Mouse (Mus musculus) MEL (cell line): ENCODE results near the gene Stk10. TPM values are rescaled to one million over a fixed set of nuclear protein-coding genes. Genes with fewer than 3 reads are reported as not detected.

Experiments
- DNase-seq: peaks from one replicate; pipeline ENCODE4 v3.0.0; 2011; ENCODE audit warnings: low read depth, low spot score
- H3K27ac ChIP-seq: 2 replicates; pipeline ENCODE4 v1.5.1; 2012; ENCODE audit warnings: low read depth, mild to moderate bottlenecking, control low read depth, low read length, moderate library complexity; ENCODE audit not compliant: control insufficient read depth
- H3K27me3 ChIP-seq, 2 experiments: fragments of 150-350 bp in 1 of 2; sonication (generic) in 1 of 2; 2 replicates each; pipeline ENCODE4 v1.6.1; 2012; ENCODE audit warnings: low read length in 2 of 2, mild to moderate bottlenecking in 2 of 2, improper control_type of control experiment in 1 of 2, moderate library complexity in 1 of 2; ENCODE audit not compliant: insufficient read depth in 2 of 2, control insufficient read depth in 1 of 2
- H3K36me3 ChIP-seq, 2 experiments: 2 replicates each; pipeline ENCODE4 v1.6.1; 2012 to 2014; ENCODE audit warnings: low read length in 2 of 2, improper control_type of control experiment in 1 of 2, inconsistent platforms in 1 of 2, mild to moderate bottlenecking in 1 of 2; ENCODE audit not compliant: insufficient read depth in 2 of 2, control insufficient read depth in 1 of 2
- H3K4me1 ChIP-seq, 2 experiments: fragments of 150-350 bp in 1 of 2; sonication (generic) in 1 of 2; 2 replicates each; pipeline ENCODE4 v1.6.1; 2012; ENCODE audit warnings: low read length in 2 of 2, improper control_type of control experiment in 1 of 2, mild to moderate bottlenecking in 1 of 2; ENCODE audit not compliant: insufficient read depth in 2 of 2, control insufficient read depth in 1 of 2
- H3K4me3 ChIP-seq, 2 experiments: fragments of 150-350 bp in 1 of 2; sonication (generic) in 1 of 2; 2 replicates each; pipeline ENCODE4 v1.5.1; 2012; ENCODE audit warnings: low read depth in 2 of 2, low read length in 2 of 2, mild to moderate bottlenecking in 2 of 2, moderate library complexity in 2 of 2, control low read depth in 1 of 2, improper control_type of control experiment in 1 of 2; ENCODE audit not compliant: control insufficient read depth in 1 of 2, insufficient read depth in 1 of 2
- H3K79me2 ChIP-seq: 2 replicates; pipeline ENCODE4 v1.6.1; 2012; ENCODE audit warnings: mild to moderate bottlenecking, low read length, moderate library complexity; ENCODE audit not compliant: control insufficient read depth, poor library complexity, insufficient read depth
- H3K9ac ChIP-seq: 2 replicates; pipeline ENCODE4 v1.6.1; 2012; ENCODE audit warnings: low read depth, mild to moderate bottlenecking, control low read depth, low read length, moderate library complexity; ENCODE audit not compliant: control insufficient read depth, poor library complexity, severe bottlenecking
- H3K9me3 ChIP-seq: fragments of 150-350 bp; sonication (generic); replicated peaks from 2 replicates; pipeline ENCODE4 v1.6.1; 2012; ENCODE audit warnings: mild to moderate bottlenecking, low read length, improper control_type of control experiment, moderate library complexity; ENCODE audit not compliant: insufficient read depth
- BHLHE40 ChIP-seq: IDR thresholded peaks from 2 replicates; pipeline ENCODE4 v1.6.1; 2012; ENCODE audit warnings: low read depth, mild to moderate bottlenecking, inconsistent platforms, low read length, improper control_type of control experiment, borderline replicate concordance
- CHD1 ChIP-seq: IDR thresholded peaks from 2 replicates; pipeline ENCODE4 v1.6.1; 2012; ENCODE audit warnings: low read depth, mild to moderate bottlenecking, inconsistent platforms, low read length, improper control_type of control experiment
- EP300 ChIP-seq, 2 experiments: IDR thresholded peaks; 2 replicates each; pipeline ENCODE4 v1.6.1; 2011; ENCODE audit warnings: improper control_type of control experiment in 2 of 2, low read length in 2 of 2, low read depth in 1 of 2, mild to moderate bottlenecking in 1 of 2
- GATA1 ChIP-seq: IDR thresholded peaks from 2 replicates; pipeline ENCODE4 v1.6.1; 2011; ENCODE audit warnings: low read depth, low read length, improper control_type of control experiment
- HCFC1 ChIP-seq: IDR thresholded peaks from 2 replicates; pipeline ENCODE4 v1.6.1; 2012; ENCODE audit warnings: low read depth, mild to moderate bottlenecking, inconsistent platforms, low read length, improper control_type of control experiment, moderate library complexity
- KAT2A ChIP-seq: conservative IDR thresholded peaks from 2 replicates; pipeline ENCODE4 v1.6.1; 2012; ENCODE audit warnings: low read depth, low read length, improper control_type of control experiment, inconsistent platforms
- MYC ChIP-seq: IDR thresholded peaks from 2 replicates; pipeline ENCODE4 v1.6.1; 2011; ENCODE audit warnings: low read depth, mild to moderate bottlenecking, low read length, improper control_type of control experiment, moderate library complexity
- NRF1 ChIP-seq: IDR thresholded peaks from 2 replicates; pipeline ENCODE4 v1.6.1; 2014; ENCODE audit warnings: low read depth, mild to moderate bottlenecking, inconsistent platforms, low read length, improper control_type of control experiment, moderate library complexity; ENCODE audit not compliant: poor library complexity, insufficient read depth, severe bottlenecking
- POLR2A ChIP-seq, 2 experiments: IDR thresholded peaks; 2 replicates each; pipeline ENCODE4 v1.6.1; 2011 to 2012; ENCODE audit warnings: low read length in 2 of 2, mild to moderate bottlenecking in 2 of 2, control low read depth in 1 of 2, improper control_type of control experiment in 1 of 2, low read depth in 1 of 2, moderate library complexity in 1 of 2; ENCODE audit not compliant: control insufficient read depth in 1 of 2, insufficient read depth in 1 of 2, poor library complexity in 1 of 2
- POLR2AphosphoS5 ChIP-seq: IDR thresholded peaks from 2 replicates; pipeline ENCODE4 v1.6.1; 2012; ENCODE audit warnings: low read depth, borderline replicate concordance, mild to moderate bottlenecking, inconsistent platforms, low read length, moderate library complexity, mixed read lengths
- RAD21 ChIP-seq: IDR thresholded peaks from 2 replicates; pipeline ENCODE4 v1.6.1; 2011; ENCODE audit warnings: mild to moderate bottlenecking, low read depth, low read length, improper control_type of control experiment
- SMC3 ChIP-seq: IDR thresholded peaks from 2 replicates; pipeline ENCODE4 v1.6.1; 2011; ENCODE audit warnings: low read depth, low read length, improper control_type of control experiment
- TAL1 ChIP-seq: IDR thresholded peaks from 2 replicates; pipeline ENCODE4 v1.6.1; 2012; ENCODE audit warnings: mild to moderate bottlenecking, inconsistent platforms, low read length, moderate library complexity, mixed read lengths
- TBP ChIP-seq: IDR thresholded peaks from 2 replicates; pipeline ENCODE4 v1.8.0; 2011; ENCODE audit warnings: low read depth, low read length, improper control_type of control experiment
- ZC3H11A ChIP-seq: IDR thresholded peaks from 2 replicates; pipeline ENCODE4 v1.6.1; 2012; ENCODE audit warnings: low read depth, mild to moderate bottlenecking, inconsistent platforms, low read length, improper control_type of control experiment
- ZKSCAN1 ChIP-seq: IDR thresholded peaks from 2 replicates; pipeline ENCODE4 v1.6.1; 2012; ENCODE audit warnings: low read depth, mild to moderate bottlenecking, inconsistent platforms, low read length, improper control_type of control experiment, moderate library complexity
- ZMIZ1 ChIP-seq: IDR thresholded peaks from 2 replicates; pipeline ENCODE4 v1.6.1; 2012; ENCODE audit warnings: low read depth, mild to moderate bottlenecking, inconsistent platforms, low read length, improper control_type of control experiment, moderate library complexity
- ZNF384 ChIP-seq: IDR thresholded peaks from 2 replicates; pipeline ENCODE4 v1.6.1; 2012; ENCODE audit warnings: low read depth, mild to moderate bottlenecking, inconsistent platforms, low read length, improper control_type of control experiment
- polyA plus RNA-seq, 2 experiments: library from polyadenylated mRNA; stranded (reverse) in 1 of 2; unstranded in 1 of 2; fragments of >175 nt in 1 of 2; fragments of >200 nt in 1 of 2; gene quantifications; 2 replicates each; pipeline versions ENCODE4 v1.2.1 to v1.2.4; 2012; ENCODE audit warnings: low replicate concordance in 2 of 2, low read depth in 1 of 2; ENCODE audit not compliant: insufficient read length in 2 of 2, insufficient read depth in 1 of 2, missing spikeins in 1 of 2
- total RNA-seq: library from RNA; depleted of rRNA; stranded (reverse); fragments of 300-350 nt; gene quantifications from 2 replicates; pipeline ENCODE4 v1.2.3, GENCODE M21; 2012

Gene Stk10
- total and polyA plus RNA-seq, 3 experiments, result 10.8 to 14.4 TPM; not detected in 1

DNA sequence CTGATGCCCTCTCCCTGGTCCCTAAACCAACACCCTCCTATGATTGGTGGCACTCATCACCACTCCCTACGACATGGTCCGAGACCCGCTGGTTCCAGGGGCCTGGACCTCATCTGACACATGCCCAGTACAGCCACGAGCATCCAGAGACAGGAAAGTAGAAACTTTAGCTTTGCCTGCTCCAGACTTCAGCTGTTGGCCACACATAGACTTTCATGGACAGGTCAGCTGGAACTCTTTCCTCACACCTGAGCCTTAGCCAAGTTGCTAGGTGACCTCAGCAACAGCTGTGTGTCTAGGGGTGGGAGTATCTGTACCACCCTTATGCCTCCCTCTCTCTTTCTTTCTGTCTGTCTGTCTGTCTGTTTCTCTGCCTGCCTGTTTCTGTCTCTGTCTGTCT lies 15.1 kb downstream of the Stk10 start:
- TF ChIP-seq TAL1 (no peak), ZC3H11A (no peak), POLR2A (IDR thresholded peaks at IDR 0.05; ENCODE audit: control insufficient read depth in 1 of 2, insufficient read depth in 1 of 2, low read depth in 1 of 2, low read length in 2 of 2, poor library complexity in 1 of 2) (no peak), POLR2AphosphoS5 (no peak), TBP (no peak), NRF1 (no peak), ZKSCAN1 (no peak), BHLHE40 (no peak), SMC3 (no peak), KAT2A (no peak), MYC (no peak), ZNF384 (no peak), GATA1 (no peak), ZMIZ1 (no peak), RAD21 (no peak)
- Histone ChIP-seq H3K27me3 (no peaks in the 10 kb centered on the region), H3K9ac (no peak overlapping the region), H3K79me2 (no peaks in the 10 kb centered on the region), H3K27ac (no peak overlapping the region), H3K4me3 (no peak overlapping the region), H3K9me3 (no peaks in the 10 kb centered on the region), H3K4me1 (peaks cover 10 to 16% of the 10 kb centered on the region in 2 experiments), H3K36me3 (peaks cover 0 to 11% of the 10 kb centered on the region in 2 experiments; a peak in 2 of 4 replicates)
- no peak for DNase-seq

GRCm38 (mm10) chr11:32549236-32549635 lies 16.1 kb downstream of the Stk10 start:
- H3K27ac ChIP-seq, result no peak overlapping the region
- H3K36me3 ChIP-seq, result peaks cover 0 to 9% of the 10 kb centered on the region in 2 experiments; a peak in 2 of 4 replicates
- TF ChIP-seq CHD1 (no peak), TAL1 (no peak), RAD21 (no peak), EP300 (IDR thresholded peaks at IDR 0.05; ENCODE audit: low read depth in 1 of 2, low read length in 2 of 2) (no peak), HCFC1 (no peak), GATA1 (no peak), KAT2A (no peak)
- no peaks in the 10 kb centered on the region for H3K79me2 ChIP-seq
- H3K4me1 ChIP-seq, result peaks cover 5 to 15% of the 10 kb centered on the region in 2 experiments
- H3K4me3 ChIP-seq, result no peak overlapping the region
- no peaks in the 10 kb centered on the region for H3K9me3 ChIP-seq
- DNase-seq, result no peak
- no peaks in the 10 kb centered on the region for H3K27me3 ChIP-seq
- no peak overlapping the region for H3K9ac ChIP-seq
